Mouse (Mus musculus): ENCODE measurements around the gene Fuca2. TPM values are rescaled to one million over a fixed set of nuclear protein-coding genes. Genes with fewer than 3 reads are reported as not detected.
"Not testable (repeated sequence)": the region's sequence is repeated elsewhere in the genome, so short reads cannot be mapped to it uniquely, and the experiment has no call there.

Gene Fuca2
- total RNA-seq (2014; fragmentation: Nextera tagmentation), result 77.6 and 108 TPM in 2 replicates
- 101 and 111 TPM in 2 replicates for total RNA-seq (2017)

GRCm38 (mm10) chr10:13499331-13499730, at the start of gene Fuca2:
Gene Fuca2, plus strand, starts transcription at chr10:13499540.
- peak; percentile 68 for ATAC-seq (replicated peaks; ENCODE audit: poor library complexity, severe bottlenecking)

GRCm38 (mm10) chr10:13451640-13452039, 47.7 kb upstream of the Fuca2 start:
- no peak for ATAC-seq (replicated peaks; ENCODE audit: poor library complexity, severe bottlenecking)

- ATAC-seq (replicated peaks; ENCODE audit: poor library complexity, severe bottlenecking), result peak; percentile 35; the same call in 1 of the 2 replicates
Measured at GRCm38 (mm10) chr10:13453200-13453990, 45.9 kb upstream of the Fuca2 start.

- peak; percentile 82 for ATAC-seq (replicated peaks; ENCODE audit: poor library complexity, severe bottlenecking)
Measured at GRCm38 (mm10) chr10:13464295-13464694, 35.0 kb upstream of the Fuca2 start.

GRCm38 (mm10) chr10:13466925-13467324, 32.4 kb upstream of the Fuca2 start:
- no peak for ATAC-seq (replicated peaks; ENCODE audit: poor library complexity, severe bottlenecking)

GRCm38 (mm10) chr10:13468025-13468529, 31.3 kb upstream of the Fuca2 start:
- ATAC-seq (replicated peaks; ENCODE audit: poor library complexity, severe bottlenecking), result peak; percentile 55

GRCm38 (mm10) chr10:13470236-13470635, 29.1 kb upstream of the Fuca2 start:
- peak; percentile 68 for ATAC-seq (replicated peaks; ENCODE audit: poor library complexity, severe bottlenecking)

- ATAC-seq (replicated peaks; ENCODE audit: poor library complexity, severe bottlenecking), result no peak
Measured at GRCm38 (mm10) chr10:13473287-13473832, 26.0 kb upstream of the Fuca2 start.

GRCm38 (mm10) chr10:13473833-13474567, 25.3 kb upstream of the Fuca2 start, which contains the start of gene Phactr2:
Gene Phactr2, minus strand, starts transcription at chr10:13474412.
- ATAC-seq (replicated peaks; ENCODE audit: poor library complexity, severe bottlenecking), result peak; percentile 63

- no peak for ATAC-seq (replicated peaks; ENCODE audit: poor library complexity, severe bottlenecking)
Measured at GRCm38 (mm10) chr10:13474568-13474955, 24.8 kb upstream of the Fuca2 start.

GRCm38 (mm10) chr10:13475121-13475520, 24.2 kb upstream of the Fuca2 start:
- no peak for ATAC-seq (replicated peaks; ENCODE audit: poor library complexity, severe bottlenecking)

GRCm38 (mm10) chr10:13479341-13479740, 20.0 kb upstream of the Fuca2 start:
- ATAC-seq (replicated peaks; ENCODE audit: poor library complexity, severe bottlenecking), result no peak

- ATAC-seq (replicated peaks; ENCODE audit: poor library complexity, severe bottlenecking), result no peak
Measured at GRCm38 (mm10) chr10:13485958-13486357, 13.4 kb upstream of the Fuca2 start.

GRCm38 (mm10) chr10:13489671-13490070, 9.7 kb upstream of the Fuca2 start:
- no peak for ATAC-seq (replicated peaks; ENCODE audit: poor library complexity, severe bottlenecking)

GRCm38 (mm10) chr10:13493978-13494686, 5.2 kb upstream of the Fuca2 start:
- ATAC-seq (replicated peaks; ENCODE audit: poor library complexity, severe bottlenecking), result no peak

- ATAC-seq (replicated peaks; ENCODE audit: poor library complexity, severe bottlenecking), result no peak
Measured at GRCm38 (mm10) chr10:13496315-13496714, 3.0 kb upstream of the Fuca2 start.

- ATAC-seq (replicated peaks; ENCODE audit: poor library complexity, severe bottlenecking), result peak; percentile 46
Measured at GRCm38 (mm10) chr10:13500473-13500872, 1.1 kb downstream of the Fuca2 start.

- peak; percentile 83 for ATAC-seq (replicated peaks; ENCODE audit: poor library complexity, severe bottlenecking)
Measured at GRCm38 (mm10) chr10:13500938-13501496, 1.7 kb downstream of the Fuca2 start.

- ATAC-seq (replicated peaks; ENCODE audit: poor library complexity, severe bottlenecking), result not testable (repeated sequence)
Measured at GRCm38 (mm10) chr10:13501533-13501932, 2.2 kb downstream of the Fuca2 start.

- no peak for ATAC-seq (replicated peaks; ENCODE audit: poor library complexity, severe bottlenecking)
Measured at GRCm38 (mm10) chr10:13502371-13502770, 3.0 kb downstream of the Fuca2 start.
